Mouse (Mus musculus) embryo, embryonic 11 days (tissue): ENCODE results near the gene Ptpdc1.

Source experiments
- DNase-seq: peaks from one replicate; pipeline ENCODE4 v3.0.0-alpha.2; 2015

The Ptpdc1 gene

DNA sequence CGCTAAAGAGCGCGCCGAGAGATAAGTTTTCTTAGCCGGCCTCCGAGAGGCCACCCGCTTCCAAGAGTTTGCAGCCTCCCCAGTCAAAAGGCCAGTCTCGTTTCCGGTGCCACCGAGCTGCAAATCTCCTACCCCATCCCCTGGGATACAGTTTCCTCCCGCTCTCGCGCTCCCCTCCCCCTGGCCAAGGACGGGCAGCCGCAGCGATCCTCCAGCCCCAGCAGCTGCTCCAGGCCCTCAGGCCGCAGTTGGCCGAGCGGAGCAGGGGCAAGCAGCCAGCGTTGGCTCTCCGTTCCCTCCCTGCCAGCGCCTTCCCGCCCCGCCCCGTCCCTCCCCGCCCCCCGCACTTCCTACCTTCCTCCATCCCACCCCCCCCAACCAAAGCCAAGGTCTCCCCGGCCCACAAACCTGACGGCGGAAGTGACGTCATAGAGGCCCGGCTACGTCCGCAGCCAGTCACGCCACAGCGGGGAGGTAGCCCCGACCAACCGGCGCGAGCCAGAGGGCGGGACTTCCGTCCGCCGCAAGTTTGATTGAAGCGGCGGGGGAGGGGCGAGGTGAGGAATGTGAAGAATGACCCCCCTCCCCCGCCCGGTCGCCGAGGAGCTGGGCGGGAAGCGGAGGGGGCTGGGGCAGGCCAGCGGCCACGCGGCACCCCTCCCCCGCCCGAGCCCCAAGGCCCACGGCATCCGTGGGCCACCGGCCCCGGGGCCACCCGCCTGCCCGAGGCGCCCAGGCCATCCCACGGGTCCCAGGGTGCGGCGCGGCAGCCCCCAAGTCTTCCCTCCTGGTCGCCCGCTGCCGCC lies 79.8 kb downstream of the Ptpdc1 start:
- DNase-seq, result peak; percentile 100

DNA sequence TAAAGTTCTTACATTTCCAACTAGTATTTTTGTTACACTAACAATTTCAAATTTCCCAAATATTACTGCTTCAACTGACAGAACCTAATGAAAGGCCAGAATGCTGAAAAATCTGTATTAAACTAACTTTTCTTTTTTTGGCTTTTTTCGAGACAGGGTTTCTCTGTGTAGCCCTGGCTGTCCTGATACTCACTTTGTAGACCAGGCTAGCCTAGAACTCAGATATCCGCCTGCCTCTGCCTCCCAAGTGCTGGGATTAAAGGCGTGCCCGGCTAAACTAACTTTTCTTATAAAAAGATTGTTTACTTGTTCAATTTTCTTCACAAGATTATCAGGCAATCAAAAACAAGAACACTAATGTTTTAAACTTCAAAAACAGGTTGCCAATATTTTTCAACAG lies 80.6 kb downstream of the Ptpdc1 start:
- no peak for DNase-seq

DNA sequence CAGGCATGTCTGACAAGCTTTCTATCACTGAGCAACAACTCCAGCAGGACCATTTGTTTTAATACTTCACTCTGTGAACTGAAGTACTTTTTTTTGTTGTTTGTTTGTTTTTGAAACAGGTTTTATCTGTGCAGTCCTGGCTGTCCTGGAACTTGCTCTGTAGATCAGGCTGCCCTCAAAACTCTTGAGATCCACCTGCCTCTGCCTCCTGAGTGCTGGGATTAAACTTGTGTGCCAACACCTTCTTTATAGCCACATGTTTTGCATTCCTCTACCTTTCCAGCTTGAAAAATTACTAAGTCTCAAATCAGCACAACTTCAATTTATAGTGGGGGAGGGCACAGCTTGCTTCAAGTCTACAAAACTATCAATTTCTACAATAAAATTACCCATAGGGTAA lies 81.1 kb downstream of the Ptpdc1 start:
- DNase-seq, result no peak

DNA sequence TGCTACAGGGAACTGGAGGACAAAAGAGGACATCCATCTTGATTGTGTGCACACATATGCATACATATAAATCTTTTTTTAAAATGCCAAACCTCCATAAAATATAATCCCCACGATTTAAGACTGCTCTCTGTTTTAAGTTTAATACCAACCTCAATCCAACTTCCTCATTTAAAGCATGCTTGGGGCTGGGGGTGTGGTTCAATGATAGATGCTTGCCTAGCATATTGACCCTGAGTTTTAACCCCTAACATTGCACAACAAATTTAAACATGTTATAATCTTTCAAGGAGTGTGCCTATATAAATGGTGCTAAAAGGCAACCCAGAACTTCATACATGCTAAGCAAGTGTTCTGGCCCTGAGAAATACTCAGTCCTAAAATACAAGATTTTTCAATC lies 85.0 kb downstream of the Ptpdc1 start:
- no peak for DNase-seq

DNA sequence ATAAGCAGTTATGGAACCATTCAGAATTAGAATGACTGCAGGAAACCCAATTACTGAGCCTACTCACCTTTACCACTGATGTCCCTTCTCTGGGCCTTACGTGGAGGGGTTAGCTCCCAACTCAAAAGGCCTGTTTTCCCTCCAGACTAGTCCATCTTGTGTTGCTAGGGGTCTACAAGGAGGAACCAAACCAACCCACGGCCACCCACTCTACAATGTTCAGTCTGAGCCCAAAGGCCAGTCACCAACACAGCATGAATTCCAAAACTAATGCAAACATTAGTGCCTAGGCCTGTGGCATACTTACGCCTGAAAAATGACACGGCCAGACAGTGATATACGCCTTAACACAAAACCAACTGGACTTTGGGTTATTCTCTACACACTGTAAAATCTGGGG lies 92.0 kb downstream of the Ptpdc1 start:
- no peak for DNase-seq

DNA sequence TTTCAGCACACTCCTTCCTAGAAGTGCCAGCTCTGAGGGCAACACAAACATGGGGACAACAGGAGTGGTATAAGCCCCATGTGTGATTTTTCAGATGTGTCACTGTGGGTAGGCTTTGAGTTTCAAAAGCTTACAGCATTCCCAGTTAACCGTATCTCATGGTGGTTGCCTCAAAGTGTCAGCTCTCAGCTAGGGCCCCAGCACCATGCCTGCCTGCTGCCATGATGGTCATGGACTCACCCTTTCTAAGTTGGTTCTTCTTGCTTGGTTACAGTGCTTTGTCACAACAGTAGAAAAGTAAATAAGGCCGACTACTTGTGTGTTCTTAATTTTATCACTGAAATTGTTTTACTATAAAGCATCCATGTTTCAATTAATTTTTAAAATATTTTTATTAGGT lies 94.0 kb downstream of the Ptpdc1 start:
- DNase-seq, result no peak

DNA sequence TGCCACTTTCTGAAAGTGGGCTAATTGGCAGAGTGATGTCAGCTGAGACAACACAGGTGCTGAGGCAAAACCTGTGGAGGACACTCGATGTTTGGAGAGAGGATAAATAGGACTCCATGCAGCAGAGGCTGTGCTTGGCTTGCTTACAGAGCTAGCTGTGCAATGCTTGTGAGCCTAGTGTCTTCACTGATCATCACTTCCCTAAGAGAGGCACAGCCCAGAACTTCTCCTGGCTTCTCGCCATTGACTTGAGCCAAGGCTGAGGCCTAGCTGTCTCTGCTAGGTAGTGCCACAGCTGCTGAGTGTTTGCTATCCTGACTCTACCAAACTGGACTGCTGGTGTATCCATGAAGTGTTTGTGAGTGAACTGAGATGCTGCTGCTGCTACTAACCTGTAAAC lies 94.8 kb downstream of the Ptpdc1 start:
- no peak for DNase-seq

DNA sequence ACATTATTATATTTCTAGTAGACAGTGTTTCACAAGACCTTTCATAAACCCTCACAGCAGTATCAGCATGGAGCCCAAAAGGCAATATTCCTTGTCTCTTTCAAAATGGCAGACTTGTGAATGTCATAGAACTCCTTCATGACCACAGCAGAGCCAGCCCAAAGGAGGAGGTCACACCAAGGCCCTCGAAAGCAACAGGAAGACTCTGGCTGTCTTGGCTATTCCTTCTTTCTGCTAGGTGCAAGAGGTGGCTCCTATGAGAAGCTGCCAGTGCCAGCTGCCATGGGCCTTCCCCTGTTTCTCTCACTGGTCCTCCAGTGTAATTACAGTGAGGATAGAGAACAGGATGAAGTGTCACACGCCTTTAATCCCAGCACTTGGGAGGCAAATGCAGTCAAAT lies 96.4 kb downstream of the Ptpdc1 start:
- DNase-seq, result no peak

DNA sequence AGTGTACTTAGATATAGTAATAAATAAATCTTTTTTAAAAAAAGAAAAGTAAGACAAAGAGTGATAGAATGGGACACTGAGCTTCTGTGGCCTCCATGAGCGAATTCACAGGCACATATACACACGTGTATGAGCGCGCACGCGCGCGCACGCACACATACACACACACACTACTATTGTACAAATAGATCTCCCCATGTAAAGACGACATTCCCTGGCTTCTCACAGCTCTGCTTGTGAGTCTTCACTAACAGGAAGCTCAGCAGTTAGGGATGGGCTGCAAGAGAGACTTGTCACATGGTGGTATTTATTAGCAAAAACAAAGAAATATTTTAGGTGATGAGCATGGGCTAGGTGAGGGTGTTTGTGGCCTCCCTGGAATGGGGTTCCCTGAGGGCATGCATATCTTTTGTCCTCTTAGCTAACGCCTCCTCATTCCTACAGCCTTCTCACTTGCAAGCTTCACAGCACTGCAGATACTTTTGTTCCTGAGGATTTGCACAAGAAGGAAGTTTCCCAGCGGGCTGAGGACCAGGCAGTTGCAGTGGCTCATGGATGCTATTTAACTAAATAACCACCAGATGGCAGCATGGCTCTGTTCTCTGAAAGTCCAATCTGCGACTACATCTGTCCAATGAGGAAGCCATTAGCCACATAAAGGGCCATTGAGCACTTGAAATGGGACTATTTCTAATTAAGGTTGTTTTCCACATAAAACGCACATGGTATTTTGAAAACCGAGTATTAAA lies 97.2 kb downstream of the Ptpdc1 start:
- peak; percentile 87 for DNase-seq
